Mouse (Mus musculus) ovary, adult 18-20 months (tissue): Measurements from ENCODE around the gene 1700016C15Rik.

Source experiments
- DNase-seq: peaks from one replicate; pipeline ENCODE4 v3.0.0; 2022; ENCODE audit warnings: low spot score, mixed read lengths

The 1700016C15Rik gene

GRCm38 (mm10) chr1:177729043-177730024 is at the start of gene 1700016C15Rik:
Gene 1700016C15Rik, plus strand, starts transcription at chr1:177729814.
- DNase-seq = no peak

GRCm38 (mm10) chr1:177681239-177681638 is 48.4 kb upstream of the 1700016C15Rik start:
- DNase-seq = no peak

GRCm38 (mm10) chr1:177683931-177684836 is 45.4 kb upstream of the 1700016C15Rik start:
- DNase-seq = no peak

- DNase-seq = no peak
Measured at GRCm38 (mm10) chr1:177684901-177685300, 44.7 kb upstream of the 1700016C15Rik start.

GRCm38 (mm10) chr1:177686137-177686536 is 43.5 kb upstream of the 1700016C15Rik start:
- DNase-seq = no peak

- no peak for DNase-seq
Measured at GRCm38 (mm10) chr1:177686982-177687381, 42.6 kb upstream of the 1700016C15Rik start.

- DNase-seq = no peak
Measured at GRCm38 (mm10) chr1:177692491-177692890, 37.1 kb upstream of the 1700016C15Rik start.

- DNase-seq = no peak
Measured at GRCm38 (mm10) chr1:177693486-177694252, 35.9 kb upstream of the 1700016C15Rik start.

GRCm38 (mm10) chr1:177700560-177700959 is 29.1 kb upstream of the 1700016C15Rik start:
- DNase-seq = no peak

GRCm38 (mm10) chr1:177702481-177703146 is 27.0 kb upstream of the 1700016C15Rik start:
- DNase-seq = peak; percentile 25

GRCm38 (mm10) chr1:177703147-177703807 is 26.3 kb upstream of the 1700016C15Rik start:
- DNase-seq = no peak

- DNase-seq = no peak
Measured at GRCm38 (mm10) chr1:177705204-177705603, 24.4 kb upstream of the 1700016C15Rik start.

GRCm38 (mm10) chr1:177707571-177707970 is 22.0 kb upstream of the 1700016C15Rik start:
- DNase-seq = no peak

GRCm38 (mm10) chr1:177708583-177709055 is 21.0 kb upstream of the 1700016C15Rik start:
- DNase-seq = peak; percentile 12

- no peak for DNase-seq
Measured at GRCm38 (mm10) chr1:177711000-177711399, 18.6 kb upstream of the 1700016C15Rik start.

- DNase-seq = no peak
Measured at GRCm38 (mm10) chr1:177711418-177711817, 18.2 kb upstream of the 1700016C15Rik start.

- DNase-seq = no peak
Measured at GRCm38 (mm10) chr1:177713635-177714396, 15.8 kb upstream of the 1700016C15Rik start.

GRCm38 (mm10) chr1:177714397-177715012 is 15.1 kb upstream of the 1700016C15Rik start:
- no peak for DNase-seq

- no peak for DNase-seq
Measured at GRCm38 (mm10) chr1:177716448-177716847, 13.2 kb upstream of the 1700016C15Rik start.
